Mouse (Mus musculus) cerebellum, adult 11-12 months (tissue): ENCODE data around the gene Gm20388.

Experiments used
- DNase-seq: peaks from one replicate; pipeline ENCODE4 v3.0.0; 2022

Gene Gm20388

GRCm38 (mm10) chr8:120100388-120101067 lies 189.9 kb downstream of the Gm20388 start:
- DNase-seq: no peak

- peak; percentile 81 for DNase-seq
Observed at GRCm38 (mm10) chr8:120101068-120101972, 190.7 kb downstream of the Gm20388 start, which contains the start of gene Zdhhc7. Zdhhc7 (minus strand) TSS chr8:120101482.

DNA sequence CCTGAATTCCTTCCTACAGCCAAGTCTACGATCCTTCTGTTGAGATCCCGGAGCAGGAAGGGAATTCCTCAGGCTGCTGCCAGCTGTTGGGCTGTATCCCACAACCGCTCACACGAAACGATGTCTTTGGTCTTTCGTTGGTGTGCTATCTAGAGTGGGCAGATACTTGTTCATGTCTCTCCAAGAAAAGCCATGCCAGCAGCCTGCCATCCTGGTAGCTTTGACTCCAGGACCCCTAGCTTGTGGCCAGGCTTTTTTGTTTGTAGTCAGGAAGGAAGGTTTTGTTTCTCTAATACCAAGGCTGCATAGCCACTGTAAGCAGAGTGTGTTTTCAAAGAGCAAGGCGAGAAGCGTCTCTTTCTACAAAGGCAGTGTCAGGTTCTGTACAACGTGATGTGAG lies 193.3 kb downstream of the Gm20388 start:
- DNase-seq: no peak

GRCm38 (mm10) chr8:120104721-120105272 lies 194.2 kb downstream of the Gm20388 start:
- DNase-seq: no peak

- no peak for DNase-seq
Observed at GRCm38 (mm10) chr8:120109149-120109548, 198.5 kb downstream of the Gm20388 start.

GRCm38 (mm10) chr8:120110966-120111365 lies 200.3 kb downstream of the Gm20388 start:
- no peak for DNase-seq

GRCm38 (mm10) chr8:120111382-120111781 lies 200.7 kb downstream of the Gm20388 start:
- DNase-seq: no peak

- peak; percentile 22 for DNase-seq
Observed at GRCm38 (mm10) chr8:120112535-120112934, 201.9 kb downstream of the Gm20388 start.

GRCm38 (mm10) chr8:120113306-120113705 lies 202.7 kb downstream of the Gm20388 start:
- peak; percentile 78 for DNase-seq

DNA sequence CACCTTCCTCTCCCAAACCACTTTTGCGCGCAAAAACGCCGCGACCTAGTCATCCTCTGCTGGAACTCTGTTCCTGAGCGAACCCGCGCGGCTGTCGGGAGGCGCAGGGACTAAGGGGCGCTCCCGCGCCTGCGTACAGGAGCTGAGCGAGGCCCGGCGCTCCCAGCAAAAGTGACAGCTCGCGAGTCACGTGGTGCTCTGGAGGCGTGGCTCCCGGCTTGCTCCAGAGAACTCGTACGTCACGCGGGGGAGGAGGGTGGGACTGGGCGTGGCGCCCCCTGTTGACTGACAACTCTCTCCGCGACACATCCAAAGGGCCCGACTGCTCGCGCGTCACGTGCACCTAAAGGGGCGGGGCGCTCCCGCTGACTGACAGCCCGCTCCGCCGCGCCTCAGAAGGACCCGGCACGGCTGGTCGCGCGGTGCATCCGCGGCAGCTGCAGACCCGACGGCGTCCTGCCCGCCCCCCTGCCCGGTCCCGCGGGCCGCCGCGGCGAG lies 203.2 kb downstream of the Gm20388 start, which contains the start of gene 6430548M08Rik:
6430548M08Rik (plus strand) TSS at position 395 of the 498 bp plus-strand sequence.
- peak; percentile 100 for DNase-seq

DNA sequence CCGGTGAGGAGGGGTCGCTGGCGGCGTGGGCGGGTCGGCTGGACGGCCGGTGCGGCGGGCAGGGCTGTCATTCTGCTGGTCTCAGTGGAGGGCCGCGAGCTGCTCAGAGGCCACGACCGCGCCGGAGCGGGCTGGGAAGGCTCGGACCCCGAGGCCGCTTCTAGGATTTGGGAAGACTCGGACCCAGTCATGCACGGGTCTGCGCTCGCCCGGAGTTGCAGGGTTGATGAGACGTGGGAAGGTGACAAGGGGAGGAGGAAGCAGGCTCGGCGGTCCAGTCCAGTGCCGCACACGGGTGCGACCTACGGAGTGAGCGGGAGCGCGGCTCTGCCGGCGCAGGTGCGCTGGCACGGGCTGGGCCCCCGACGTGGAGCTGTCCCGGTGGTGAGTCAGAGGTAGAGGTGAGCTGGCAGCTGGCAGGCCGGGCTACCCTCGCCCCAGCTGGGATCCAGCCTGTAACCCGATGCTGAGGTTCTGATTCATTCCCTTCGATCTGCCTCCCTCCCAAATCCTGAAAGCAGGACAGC lies 203.7 kb downstream of the Gm20388 start:
- peak; percentile 82 for DNase-seq

DNA sequence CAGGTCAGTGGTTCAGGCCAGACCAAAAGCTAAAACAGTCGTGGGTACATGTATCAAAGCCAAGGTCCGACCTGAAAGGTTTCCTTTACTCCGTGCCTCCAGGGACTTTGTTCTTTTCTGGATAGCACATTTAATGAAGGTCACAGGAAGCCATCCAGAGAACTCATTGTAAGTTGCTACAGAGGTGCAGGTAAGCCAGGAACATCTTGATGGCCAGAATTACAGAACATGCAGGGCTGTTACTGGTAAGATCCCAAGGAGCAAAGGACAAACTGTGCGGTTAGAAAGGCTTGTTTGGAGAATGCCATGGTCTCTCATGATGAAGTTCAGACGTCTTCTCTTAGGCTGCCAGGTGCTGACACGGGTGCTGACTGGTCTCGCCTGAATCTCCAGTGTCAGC lies 206.0 kb downstream of the Gm20388 start:
- DNase-seq: no peak

DNA sequence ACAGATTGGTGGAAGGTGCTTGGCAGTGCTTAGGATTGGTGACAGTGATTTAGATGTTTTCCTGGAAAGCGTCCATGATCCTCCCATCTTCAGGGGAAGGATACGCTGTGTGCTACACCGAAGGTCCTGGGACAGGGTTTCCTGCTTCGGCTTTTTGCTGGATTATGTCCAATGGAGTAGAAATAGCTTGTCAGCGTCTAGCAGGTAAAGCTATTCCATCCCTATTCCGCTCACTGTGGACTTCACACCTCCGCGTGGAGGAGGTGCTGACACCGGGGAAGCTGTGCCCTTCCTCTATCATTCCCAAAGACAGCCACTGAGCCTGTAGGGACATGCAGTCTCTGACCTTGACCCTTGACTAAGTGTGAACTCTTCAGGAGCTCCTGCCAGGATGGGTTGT lies 207.5 kb downstream of the Gm20388 start:
- no peak for DNase-seq

DNA sequence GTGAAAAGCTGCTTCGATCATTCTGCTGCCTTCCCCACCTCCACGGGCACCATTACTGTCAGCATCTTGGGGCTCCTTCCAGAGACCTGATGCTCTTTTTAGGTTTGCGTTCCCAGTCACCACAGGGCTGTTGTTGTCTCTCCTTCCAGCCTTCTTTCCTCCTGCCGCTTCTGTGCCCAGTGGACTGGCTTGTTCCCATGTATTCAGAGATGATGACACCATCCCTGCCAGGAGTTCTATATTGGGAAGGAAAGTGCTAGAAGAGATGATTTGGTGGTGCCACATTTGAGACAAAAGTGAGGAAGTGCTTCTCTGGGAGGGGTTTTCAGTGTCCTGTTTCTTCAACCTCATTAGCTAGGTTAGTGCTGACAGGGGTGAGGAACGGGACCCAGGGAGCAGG lies 208.2 kb downstream of the Gm20388 start:
- DNase-seq: no peak

DNA sequence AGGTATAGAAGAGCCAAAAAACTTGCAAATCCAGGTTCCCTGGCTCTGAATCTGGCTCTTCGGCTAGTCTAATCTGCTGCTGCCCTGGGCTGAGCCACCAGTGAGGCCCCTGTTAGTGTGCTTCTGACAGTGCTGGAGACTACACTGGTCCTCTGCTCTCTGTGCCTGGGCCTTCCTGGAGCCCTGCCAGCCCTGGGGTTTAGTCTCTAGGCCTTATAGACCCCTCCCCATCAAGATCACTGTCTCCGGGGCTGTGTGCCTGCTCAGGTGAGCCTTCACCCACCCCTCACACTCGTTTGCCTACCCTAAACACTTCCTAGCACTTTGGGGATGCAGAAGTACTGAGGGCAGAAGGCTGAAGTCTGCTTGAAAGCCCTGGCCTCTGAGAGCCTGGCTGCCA lies 208.8 kb downstream of the Gm20388 start:
- no peak for DNase-seq

- no peak for DNase-seq
Observed at GRCm38 (mm10) chr8:120119931-120120330, 209.3 kb downstream of the Gm20388 start.

DNA sequence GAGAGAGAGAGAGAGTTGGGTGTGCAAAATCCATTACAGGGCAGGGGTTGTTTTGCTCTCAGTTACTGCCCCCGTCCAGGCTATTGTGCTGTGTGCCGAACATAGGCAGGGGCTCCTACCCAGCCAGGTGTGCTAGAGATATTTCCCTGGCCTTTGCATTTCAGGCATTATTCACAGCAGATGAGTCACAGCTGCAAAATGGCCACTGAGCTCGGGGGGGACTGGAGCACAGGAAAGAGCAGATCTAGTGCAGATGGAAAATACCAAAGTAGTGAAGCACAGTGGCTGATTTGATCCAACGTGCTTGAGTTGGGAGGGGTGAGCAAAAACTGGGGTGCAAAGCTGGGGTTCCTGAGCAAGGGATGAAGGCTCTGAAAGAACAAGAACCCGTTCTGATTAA lies 210.3 kb downstream of the Gm20388 start:
- no peak for DNase-seq

- DNase-seq: no peak
Observed at GRCm38 (mm10) chr8:120124261-120124660, 213.6 kb downstream of the Gm20388 start.

DNA sequence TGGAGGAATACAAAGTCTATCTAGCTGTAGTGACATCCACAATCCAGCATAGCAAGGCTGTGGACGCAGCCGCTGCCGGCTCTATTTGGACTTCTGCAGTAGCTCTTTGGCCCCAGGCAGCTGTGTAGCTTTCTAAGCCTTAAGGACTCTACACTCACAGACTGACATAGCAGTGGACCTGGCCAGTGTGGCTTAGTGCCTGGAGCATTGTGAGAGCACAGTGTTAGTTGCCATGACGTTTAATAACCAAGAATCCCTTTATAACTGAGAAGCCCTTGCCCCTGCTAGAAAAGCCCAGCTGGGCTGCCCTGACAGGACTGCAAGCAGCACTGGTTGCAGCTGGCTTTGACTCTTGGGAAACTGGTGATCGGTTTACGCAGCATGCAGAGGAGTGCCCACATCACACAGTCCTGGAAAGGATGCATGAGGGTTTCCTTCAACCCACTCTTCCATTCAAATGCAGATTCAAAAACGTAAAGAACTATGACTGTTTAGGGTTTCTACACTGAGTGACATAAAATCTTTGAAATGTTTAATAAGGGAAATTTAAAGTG lies 214.3 kb downstream of the Gm20388 start:
- DNase-seq: no peak

DNA sequence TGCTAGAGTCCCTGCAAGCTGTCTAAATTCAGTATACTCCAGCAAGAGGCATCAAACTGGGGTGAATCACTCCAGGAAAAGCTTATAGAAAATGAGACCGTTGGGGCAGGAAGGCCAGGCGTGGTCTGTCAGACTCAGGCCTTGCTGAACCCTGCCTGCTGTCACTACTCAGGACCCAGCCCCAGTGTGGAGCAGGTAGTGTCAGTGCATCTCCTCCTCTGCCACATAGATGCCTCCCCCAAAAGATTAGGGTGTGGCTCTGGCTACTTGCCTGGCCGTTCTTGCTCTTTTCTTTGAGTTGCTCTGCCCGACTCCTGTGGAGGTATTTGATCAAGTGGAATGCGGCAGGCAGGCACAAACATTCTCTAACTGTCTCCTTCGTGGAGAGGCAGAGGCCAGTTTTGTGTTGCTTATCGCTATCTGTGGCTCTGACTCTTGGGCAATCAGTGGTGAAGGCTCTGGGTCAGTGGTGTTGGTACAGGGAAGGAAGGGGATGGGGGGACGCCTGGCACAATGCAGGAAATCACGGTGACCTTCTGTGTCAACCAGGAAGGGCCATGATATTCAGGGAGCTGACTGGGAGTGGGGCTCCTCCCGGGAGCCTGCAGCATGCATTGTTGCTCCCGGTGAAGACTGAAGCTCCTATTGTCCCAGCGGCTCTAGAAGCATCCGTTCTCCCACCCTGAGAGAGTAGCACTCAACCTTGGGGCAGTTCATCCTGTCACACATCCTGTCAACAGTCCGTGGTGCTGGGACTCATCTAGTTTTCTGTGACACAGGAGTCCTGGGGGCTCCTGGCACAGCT lies 215.9 kb downstream of the Gm20388 start:
- DNase-seq: no peak

DNA sequence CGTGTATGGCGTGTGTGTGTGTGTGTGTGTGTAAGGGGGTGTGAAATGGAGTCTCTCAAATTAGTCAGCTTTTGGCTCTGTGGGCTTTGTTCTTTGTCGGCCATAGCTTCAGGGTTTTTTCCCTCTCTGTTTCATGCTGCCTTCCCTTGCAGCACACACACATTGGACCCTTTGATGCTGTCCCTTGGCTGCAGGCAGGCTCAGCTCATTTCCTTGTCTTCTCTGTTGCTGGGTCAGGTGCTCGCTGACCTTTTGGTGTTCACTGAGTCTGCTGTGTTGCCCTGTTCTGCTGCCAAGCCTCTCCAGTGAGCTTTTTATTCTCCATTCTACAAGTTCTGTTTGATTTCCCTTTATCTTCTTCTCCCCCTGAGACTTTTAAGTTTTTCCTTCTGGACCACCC lies 218.9 kb downstream of the Gm20388 start:
- DNase-seq: no peak

- DNase-seq: no peak
Observed at GRCm38 (mm10) chr8:120131158-120131557, 220.5 kb downstream of the Gm20388 start.
